Mouse (Mus musculus) lung, postnatal 10 days (tissue): Measurements from ENCODE around the gene Exoc6.
"Not testable (repeated sequence)": the region's sequence is repeated elsewhere in the genome, so short reads cannot be mapped to it uniquely, and the experiment has no call there.

Experiments
- DNase-seq: peaks from one replicate; pipeline ENCODE4 v3.0.0; 2021

Gene Exoc6

GRCm38 (mm10) chr19:37550101-37551039 is at the start of gene Exoc6:
Gene Exoc6 (plus strand): TSS chr19:37550418.
- DNase-seq: peak; percentile 72

GRCm38 (mm10) chr19:37502996-37503395 is 47.2 kb upstream of the Exoc6 start:
- no peak for DNase-seq

GRCm38 (mm10) chr19:37506066-37506465 is 44.2 kb upstream of the Exoc6 start:
- no peak for DNase-seq

GRCm38 (mm10) chr19:37506614-37507013 is 43.6 kb upstream of the Exoc6 start:
- DNase-seq: no peak

- peak; percentile 89 for DNase-seq
Observed at GRCm38 (mm10) chr19:37509725-37510124, 40.5 kb upstream of the Exoc6 start.

GRCm38 (mm10) chr19:37514811-37515292 is 35.4 kb upstream of the Exoc6 start:
- DNase-seq: peak; percentile 47

GRCm38 (mm10) chr19:37517419-37517818 is 32.8 kb upstream of the Exoc6 start:
- no peak for DNase-seq

- DNase-seq: peak; percentile 33
Observed at GRCm38 (mm10) chr19:37520740-37521433, 29.3 kb upstream of the Exoc6 start.

- no peak for DNase-seq
Observed at GRCm38 (mm10) chr19:37521434-37521781, 28.8 kb upstream of the Exoc6 start.

GRCm38 (mm10) chr19:37523280-37524062 is 26.7 kb upstream of the Exoc6 start:
- DNase-seq: no peak

GRCm38 (mm10) chr19:37525925-37526324 is 24.3 kb upstream of the Exoc6 start:
- DNase-seq: no peak

GRCm38 (mm10) chr19:37526768-37527167 is 23.4 kb upstream of the Exoc6 start:
- DNase-seq: no peak

- DNase-seq: not testable (repeated sequence)
Observed at GRCm38 (mm10) chr19:37527736-37528135, 22.5 kb upstream of the Exoc6 start.

- peak; percentile 43 for DNase-seq
Observed at GRCm38 (mm10) chr19:37528581-37528980, 21.6 kb upstream of the Exoc6 start.

- DNase-seq: no peak
Observed at GRCm38 (mm10) chr19:37529296-37529695, 20.9 kb upstream of the Exoc6 start.

GRCm38 (mm10) chr19:37529975-37530515 is 20.2 kb upstream of the Exoc6 start:
- DNase-seq: peak; percentile 64

GRCm38 (mm10) chr19:37530601-37531000 is 19.6 kb upstream of the Exoc6 start:
- DNase-seq: no peak

- DNase-seq: no peak
Observed at GRCm38 (mm10) chr19:37531200-37531845, 18.9 kb upstream of the Exoc6 start.

- DNase-seq: no peak
Observed at GRCm38 (mm10) chr19:37533196-37533595, 17.0 kb upstream of the Exoc6 start.

- peak; percentile 67 for DNase-seq
Observed at GRCm38 (mm10) chr19:37534737-37535365, 15.4 kb upstream of the Exoc6 start.

GRCm38 (mm10) chr19:37536426-37536825 is 13.8 kb upstream of the Exoc6 start:
- DNase-seq: no peak

GRCm38 (mm10) chr19:37537717-37538116 is 12.5 kb upstream of the Exoc6 start:
- DNase-seq: no peak
